Mouse (Mus musculus) heart, adult 11 months (tissue): ENCODE measurements at regions not wholly inside any gene's neighbourhood (a gene's known extent, or its start where the extent isn't known, plus 50 kb on each side); places are given as distances from the start of the nearest gene placed in this dataset.
A peak's percentile ranks its signal among the peaks of the same experiment; 100 is the strongest.

Experiments
- DNase-seq: peaks from one replicate; pipeline ENCODE4 v3.0.0; 2022

DNA sequence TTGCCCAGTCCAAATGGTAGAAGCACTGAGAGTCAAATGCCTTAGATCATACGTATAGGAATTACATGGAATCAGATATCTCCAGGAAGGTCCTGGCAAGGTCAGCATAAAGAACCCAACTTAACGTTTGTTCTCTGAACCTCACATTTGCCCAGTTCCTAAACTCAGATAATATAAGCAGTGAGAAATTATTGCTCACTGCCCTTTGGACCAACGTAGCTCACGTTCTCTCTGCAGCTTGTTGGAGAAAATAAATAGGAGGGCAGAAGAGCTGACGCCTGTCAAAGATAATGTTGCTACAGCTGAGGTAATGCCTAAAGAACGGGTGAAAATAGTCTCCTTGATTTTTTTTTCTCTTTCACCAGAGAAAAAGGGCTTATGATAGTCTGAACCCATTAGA is 595.1 kb upstream of the Cdh5 start:
- DNase-seq: no peak

DNA sequence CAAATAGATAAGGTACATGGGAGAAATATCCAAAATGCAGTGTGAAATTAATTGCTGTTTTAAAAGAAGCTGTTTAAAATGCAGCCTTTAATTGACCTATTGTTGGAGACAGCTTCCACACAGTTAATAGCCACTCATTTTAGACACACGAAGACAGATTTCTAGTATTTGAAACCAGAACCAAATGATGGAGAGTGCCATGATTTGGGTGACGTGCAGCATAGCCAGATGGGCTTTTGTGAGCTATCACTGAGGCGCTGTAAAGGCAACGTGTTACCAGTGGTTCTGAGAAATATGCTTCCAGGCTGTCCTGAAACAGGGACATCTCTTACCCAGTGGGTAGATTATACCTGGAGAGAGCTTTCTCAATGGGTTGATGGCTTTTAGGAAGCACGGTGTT is 594.4 kb upstream of the Cdh5 start:
- DNase-seq: no peak

DNA sequence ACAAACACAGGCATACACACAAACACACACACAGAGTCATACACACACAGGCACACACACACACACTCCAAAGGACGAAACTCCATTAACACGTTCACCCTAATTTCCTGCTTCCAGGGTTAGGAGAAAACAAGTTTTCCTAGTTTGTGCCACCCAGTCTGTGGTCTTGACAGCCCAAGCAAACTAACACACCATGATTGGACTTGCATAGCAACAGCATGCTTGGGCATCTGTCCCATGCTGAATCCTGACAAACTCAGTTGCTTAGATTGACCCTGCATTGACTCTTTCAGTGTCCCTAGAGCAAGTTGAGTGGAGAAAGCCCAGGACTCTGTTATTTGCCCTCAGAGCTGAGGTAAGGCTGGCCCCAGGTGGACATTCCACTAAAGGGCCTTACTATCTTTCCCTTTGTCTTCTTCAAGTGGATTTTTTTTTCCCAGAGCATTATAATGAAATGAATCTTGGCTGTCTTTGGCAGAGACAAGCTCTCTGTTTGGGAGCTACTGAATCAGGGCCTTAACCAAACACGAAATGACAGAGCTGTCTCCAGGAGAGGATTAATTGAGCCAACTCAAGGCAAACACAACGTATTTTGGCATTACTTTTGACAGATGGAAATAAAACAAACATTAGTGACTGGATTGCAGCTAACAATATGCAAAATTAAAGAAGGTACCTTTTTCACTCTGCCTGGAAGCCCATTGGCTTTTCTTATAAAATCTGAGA is 581.1 kb upstream of the Cdh5 start:
- no peak for DNase-seq

DNA sequence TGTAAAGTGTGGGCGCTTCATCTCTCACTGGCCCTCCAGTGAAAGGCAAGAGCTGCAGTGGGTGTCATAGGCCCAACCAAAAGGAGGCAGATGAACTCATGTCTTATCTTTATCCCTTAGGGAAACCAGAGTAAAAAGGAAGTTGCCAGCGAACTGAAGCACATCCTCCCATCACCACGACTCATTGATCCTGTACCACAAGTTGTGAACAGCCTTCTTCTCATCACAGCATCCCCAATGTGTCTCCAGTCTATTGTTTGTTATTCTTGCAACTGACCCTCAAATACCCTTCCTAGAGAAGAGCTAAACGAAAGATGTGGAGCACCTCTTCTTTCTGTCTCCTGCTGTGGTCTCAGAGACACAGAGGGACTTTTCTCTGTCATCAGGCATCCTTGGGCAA is 570.5 kb upstream of the Cdh5 start:
- DNase-seq: no peak

DNA sequence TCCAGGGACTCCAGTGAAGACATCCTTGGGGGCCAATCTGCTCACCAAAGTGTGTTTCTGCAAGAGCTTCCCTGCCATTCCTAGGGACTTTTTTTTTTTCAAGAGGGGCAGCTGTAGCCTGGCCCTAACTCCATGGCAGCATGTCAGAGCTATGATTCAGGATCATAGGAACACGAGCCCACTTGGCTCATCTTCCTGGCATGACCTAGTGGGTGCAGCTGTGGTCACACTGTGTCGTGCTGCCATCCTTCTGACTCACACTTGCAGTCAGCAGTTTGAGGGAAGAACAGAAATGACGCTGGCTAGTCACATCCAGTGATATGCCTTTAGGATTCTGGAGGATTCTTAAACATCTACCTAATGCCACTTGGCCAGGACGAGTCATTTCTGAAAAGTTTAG is 566.5 kb upstream of the Cdh5 start:
- no peak for DNase-seq

DNA sequence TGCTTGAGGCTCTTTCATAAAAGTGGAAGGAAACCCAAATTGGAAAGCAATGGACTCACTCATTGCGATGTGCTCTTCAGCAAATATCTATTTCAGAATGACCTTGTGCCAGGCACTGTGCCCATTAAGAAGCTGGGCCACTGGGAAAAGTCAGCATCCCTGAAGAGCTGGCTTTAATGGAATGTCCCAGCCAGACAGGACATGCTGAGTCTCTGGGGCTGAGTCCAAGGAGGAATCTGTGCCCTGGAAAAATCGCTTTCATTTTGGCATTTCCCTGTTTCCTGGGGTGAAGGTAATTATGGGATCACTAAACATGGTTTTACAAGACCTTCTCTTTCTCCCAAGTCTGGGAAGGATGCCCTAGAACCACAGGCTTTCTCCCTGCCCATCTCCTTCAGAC is 564.6 kb upstream of the Cdh5 start:
- DNase-seq: no peak

DNA sequence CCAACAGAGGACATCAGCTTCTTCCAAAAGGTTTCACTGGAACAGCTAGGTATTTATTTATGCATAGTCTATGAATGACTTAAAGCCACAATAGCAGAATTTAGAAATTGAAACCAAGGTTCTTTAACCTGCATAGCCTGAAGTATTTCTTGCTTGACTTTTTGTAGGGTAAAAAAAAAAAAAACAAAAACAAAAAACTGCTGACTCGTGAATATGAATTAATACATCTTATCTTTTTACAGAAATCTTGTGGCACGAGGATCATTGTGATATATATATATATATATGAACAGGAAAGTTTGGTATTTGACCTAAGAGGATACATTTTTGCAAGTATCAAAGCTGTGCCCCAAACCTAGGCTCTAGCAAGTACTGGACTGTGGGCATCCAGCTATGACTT is 559.5 kb upstream of the Cdh5 start:
- DNase-seq: no peak

DNA sequence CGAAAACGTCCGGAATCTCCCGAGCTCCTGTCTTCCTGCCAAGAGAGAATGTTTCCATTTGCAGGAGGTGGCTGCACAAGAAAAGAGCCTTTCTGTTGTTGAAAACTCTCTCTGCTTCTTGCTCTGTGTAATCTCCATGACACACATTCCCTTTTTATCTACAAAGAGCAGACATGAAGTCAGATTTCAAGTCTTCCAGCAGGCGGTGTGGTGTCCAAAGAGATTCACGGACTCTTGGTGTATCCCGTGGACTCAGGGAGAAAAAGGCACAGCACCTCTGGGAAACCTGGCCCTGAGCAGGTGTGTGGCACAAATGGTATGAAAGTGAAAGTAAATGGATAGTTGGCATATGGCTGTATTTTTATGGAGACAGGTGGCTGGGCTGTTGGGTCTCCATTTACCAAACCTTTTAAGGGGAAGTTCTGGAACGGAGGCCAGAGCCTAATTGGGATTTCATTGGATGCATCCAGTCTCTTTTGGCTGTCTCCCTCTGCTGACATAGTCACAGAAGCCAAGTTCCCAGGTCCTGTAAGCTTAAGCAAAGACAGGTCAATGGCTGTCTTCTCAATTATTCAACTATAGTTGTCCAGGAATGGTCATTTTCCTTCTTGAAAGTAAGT is 549.4 kb upstream of the Cdh5 start:
- DNase-seq: no peak

DNA sequence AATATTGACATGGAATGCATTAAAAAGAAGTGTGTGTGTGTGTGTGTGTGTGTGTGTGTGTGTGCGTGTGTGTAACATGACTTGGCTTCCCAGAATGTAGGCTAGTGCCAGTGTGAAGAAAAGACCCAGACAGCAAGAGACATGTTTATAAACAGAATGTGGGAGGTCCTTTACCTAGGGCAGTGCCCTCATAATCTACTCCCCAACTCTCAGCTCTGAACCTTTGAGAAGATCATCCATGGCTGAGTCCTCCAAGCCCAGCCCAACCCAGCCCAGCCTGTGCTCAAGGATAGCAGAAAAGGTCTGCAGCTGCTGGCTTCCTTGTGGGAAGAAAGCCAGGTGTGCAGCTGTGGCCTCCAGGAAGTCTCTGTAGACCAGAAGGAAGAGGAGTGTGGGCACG is 539.8 kb upstream of the Cdh5 start:
- DNase-seq: no peak

DNA sequence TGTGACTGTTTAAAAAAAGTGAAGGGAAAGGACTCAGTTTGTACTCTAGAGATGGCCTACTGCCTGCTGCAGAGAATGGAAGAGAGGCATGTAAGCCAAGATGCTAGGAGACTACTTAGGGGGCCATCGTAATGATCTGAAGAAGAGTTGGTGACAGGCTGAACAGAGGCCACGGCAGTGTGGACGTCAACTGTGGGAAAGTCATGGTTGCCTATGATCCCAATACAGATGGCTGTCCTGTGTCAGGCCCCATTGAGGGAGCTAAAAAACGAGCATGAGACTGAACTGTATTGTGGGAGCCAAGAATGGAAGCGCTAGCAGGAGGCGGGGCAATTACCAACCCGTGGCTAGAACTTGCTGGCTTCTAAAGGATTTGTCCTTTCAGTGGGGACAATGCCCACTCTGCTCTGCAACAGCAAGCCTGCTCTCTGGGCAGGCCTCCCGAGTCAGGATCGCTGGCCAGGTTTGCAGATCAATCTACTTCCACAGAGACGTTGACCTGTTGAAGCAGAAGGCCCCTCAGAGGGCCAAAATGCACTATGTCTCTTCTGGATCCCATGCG is 530.5 kb upstream of the Cdh5 start:
- no peak for DNase-seq

DNA sequence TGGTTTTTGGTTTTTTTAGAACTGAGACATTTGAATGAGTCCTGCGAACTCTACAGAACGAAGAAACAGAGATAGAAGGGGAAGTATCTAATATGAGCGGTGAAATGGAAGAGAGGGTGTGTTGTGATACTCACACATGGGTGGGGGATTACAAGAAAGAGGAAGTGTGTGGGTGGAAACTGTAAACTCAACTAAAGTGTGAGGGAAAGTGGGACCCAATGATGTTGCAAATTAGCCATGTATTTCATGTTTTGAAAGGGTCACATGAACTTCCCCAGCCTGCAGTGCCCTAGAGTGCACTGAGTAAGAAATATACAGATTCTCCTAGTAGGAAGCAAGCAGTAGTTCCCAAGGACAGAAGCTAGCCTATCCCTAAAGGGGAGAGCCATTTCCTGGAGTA is 524.3 kb upstream of the Cdh5 start:
- no peak for DNase-seq

DNA sequence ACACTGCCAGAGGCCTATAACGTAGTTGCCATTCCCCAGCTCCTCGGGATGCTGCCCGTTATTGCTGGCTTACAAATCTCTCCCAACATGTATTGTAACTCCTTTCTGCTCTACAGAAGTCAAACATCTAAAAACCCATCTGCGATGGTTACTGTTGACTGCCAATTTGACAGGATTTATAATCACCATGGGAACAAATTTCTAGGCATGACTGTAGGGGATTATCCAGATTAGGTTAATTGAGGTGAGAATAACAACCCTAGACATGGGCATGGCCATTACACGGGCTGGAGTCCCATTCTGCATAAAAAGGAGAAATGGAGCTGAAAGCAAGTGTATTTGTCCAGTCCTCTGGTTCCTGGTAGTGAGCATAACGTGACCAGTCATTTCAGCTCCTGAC is 523.4 kb upstream of the Cdh5 start:
- no peak for DNase-seq

DNA sequence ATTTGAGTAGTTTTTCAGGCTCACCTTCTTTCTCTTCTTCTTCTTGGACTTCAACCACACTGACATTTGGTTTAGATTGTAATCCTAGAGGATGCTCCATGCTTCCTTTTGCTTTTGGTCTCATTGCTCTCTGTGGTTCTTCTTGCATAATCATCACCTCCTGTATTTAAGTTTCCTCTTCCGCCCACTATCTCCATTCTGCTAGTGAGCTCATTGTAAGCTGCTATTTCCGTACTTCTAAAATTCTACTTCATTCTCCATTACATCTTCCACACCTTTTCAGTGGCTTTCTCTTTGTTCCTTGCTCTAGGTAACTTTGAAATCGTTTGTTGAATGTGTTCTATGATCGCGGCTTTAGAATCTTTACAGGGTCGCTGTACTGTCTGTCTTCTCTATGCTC is 493.1 kb upstream of the Cdh5 start:
- DNase-seq: no peak

DNA sequence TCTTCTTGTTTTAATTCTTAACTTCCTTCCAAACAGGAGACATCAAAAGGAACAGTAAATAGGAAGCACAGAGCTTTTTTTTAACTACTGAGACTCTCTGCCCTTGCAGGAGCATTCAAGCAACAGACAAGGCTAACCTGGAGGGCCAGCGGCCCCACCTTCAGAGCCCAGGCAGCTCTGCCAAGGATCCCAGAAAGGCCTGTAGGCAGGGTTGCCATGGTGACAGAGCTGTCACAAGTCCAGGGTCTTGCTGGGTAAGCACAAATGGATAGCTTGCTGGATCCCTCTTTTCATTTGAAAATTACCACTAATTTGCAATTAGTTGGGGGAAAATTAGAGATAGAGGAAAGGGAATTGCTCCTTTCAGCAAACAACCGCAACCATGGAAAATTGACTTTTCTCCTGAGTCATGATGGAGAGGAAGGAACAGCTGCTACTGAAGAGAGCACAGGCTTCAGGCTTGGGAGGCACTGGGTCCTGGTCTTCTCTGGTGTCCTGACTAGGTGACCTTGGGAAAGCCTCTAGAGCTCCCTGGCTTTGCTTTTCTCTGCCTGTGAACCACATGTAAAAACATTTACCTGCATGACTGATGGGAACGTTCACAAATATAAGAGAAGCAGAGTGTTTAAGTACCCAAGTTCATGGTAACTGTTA is 477.5 kb upstream of the Cdh5 start:
- no peak for DNase-seq

DNA sequence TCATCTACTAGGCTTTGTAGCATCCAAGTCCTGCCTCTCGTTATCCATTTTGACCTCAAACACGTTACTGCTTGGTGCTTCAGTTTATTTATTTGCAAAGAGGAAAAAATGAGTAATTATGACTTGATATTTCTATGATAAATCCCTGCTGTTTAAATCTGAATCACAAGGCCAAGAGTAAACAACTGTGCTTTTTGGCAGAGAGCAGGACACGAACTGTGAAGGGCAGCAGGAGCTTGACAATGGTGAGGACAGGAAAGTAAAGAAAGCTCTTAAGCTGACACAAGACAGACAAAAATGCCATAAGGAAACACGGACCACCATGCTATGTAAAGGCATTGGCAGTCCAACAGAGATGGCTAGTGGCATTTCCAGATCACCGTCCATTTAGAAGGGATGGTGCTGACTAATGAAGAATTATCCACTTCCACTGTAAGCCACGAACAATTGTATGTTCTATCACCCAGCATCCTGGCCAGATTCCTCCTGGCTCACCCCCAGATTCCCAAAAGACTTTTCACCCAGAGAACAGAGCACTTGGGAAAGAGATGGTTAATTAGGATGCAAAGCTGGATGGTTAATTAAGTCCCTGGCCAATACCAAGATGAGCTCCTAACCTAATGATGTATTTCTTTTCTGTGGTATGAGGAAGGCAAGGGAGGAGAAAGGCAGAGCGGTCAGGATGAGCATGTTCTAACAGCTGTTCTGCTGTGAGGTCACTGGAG is 476.1 kb upstream of the Cdh5 start:
- DNase-seq: no peak

DNA sequence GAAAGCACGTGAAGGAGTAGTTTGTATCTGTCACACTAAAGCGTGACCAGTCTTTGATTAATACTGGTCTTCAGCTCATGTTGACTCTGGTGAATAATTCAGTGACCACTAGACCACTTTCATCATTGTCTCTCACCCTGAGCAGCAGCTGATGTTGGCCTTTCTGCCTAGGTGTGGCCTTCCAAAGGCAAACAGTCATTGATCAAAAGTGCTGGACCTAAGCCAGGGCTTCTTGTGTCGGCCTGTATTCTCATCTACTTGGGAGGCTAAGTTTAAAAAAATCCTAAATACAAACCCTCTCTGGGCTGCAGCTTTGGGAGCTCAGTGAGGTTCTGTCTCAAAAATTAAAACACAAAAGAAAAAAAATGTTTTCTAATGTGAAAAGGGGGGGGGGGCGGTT is 475.0 kb upstream of the Cdh5 start:
- DNase-seq: no peak

DNA sequence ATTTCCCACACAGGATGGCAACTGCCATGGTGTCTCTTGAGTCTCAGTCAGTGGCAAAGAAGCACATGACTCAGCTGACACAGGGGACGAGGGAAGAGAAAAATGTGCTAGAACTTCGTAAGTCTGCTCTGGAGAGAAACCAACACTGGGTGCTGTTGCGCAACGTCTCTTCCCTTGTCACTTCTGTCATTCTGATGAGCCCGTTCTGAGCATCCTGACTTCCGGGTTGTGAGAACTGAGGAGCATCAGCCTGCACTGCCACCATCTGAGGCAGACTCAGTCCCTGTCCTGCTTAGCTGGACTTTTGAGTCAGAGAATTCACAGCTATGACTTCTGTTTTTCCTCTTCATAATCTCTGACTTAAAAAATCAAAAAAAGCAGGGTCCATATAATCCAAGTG is 468.9 kb upstream of the Cdh5 start:
- no peak for DNase-seq

DNA sequence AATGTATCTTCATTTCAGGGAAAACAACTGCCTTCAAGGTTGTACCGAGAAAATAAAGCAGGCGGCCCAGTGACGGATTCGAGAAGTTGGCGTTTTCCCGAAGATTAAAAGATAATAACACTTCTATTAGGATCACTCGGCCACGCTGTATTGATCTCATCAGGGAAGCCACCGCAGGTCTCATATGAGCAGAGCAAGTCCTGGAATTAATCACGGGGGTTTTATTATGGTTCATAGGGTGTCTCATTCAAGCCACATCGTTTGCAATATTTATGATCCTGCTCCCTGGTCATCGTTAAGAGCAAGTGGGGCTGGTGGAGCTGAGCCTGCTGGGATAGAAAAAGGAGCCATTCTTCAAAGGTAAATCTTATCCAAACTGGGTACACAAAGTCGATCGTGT is 466.5 kb upstream of the Cdh5 start:
- peak; percentile 66 for DNase-seq

DNA sequence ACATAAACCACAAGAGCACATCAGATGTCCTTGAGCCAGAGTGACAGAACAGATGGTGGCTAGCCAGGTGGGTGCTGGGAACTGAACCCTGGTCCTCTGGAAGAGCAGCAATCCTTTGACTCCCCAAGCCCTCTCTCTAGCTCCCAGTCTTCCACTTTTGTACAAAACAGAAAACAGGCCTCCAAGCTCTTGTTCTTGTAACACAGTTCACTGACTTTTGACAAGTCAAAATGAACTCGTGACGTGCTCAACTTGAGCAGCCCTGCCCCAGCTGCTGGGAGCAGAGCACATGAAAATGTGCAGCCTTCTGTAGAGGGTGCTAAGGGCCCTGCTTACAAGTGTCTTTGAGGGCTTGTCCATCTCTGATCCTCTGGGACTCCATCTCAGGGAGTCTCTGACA is 457.8 kb upstream of the Cdh5 start:
- DNase-seq: peak; percentile 66

DNA sequence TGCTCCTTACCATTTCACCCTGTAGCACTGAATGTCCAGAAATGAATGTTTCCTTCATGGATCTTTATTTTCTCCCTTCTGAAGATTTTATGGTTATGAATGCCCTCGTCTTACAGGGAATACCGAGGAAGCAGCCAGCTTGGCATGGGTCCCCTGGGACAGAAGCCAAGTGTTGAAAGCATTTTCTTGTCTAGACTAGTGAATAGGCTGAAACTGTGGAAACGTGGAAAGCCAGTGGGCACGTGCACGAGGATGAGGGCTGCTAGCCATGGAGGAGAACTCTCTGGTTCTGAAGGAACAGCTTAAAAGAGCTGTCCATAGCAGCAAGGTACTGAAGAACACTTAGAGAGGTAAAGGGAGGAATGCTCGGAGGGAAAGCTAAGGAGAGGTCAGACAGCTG is 457.3 kb upstream of the Cdh5 start:
- peak; percentile 66 for DNase-seq

DNA sequence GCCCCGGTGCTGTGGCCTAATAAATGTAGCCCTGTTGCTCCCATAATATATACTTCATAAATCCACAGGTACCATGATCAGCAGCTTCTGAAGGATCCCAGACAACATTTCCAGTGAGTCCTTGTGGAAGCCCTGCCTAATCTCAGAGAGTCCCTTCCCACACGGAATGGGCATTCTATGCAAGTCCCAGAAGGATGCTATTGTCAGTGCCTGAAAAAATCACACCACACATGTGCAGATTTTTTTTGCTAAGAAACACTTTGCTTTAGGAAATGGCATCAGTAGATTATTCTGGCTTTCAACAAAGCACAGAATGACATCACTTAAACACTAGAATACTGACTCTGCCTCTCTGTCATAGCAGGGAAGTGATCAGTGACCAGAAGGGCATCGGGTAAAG is 456.6 kb upstream of the Cdh5 start:
- no peak for DNase-seq

DNA sequence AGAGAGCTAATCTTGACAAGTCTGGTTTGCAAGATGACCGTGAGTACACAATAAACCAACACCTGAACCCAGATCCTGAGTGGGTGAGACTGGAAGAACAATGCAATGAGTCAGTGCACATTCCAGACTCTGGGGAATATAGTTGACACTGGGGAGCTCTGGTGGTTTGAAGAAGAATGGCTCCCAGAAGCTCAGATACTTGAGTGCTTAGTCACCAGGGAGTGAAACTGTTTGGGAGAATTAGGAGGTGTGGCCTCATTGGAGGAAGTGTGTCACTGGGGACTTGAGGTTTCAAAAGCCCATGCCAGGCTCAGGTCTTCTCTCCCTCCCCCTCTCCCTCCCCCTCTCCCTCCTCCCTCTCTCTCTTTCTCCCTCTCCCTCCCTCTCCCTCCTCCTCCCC is 436.6 kb upstream of the Cdh5 start:
- peak; percentile 21 for DNase-seq

DNA sequence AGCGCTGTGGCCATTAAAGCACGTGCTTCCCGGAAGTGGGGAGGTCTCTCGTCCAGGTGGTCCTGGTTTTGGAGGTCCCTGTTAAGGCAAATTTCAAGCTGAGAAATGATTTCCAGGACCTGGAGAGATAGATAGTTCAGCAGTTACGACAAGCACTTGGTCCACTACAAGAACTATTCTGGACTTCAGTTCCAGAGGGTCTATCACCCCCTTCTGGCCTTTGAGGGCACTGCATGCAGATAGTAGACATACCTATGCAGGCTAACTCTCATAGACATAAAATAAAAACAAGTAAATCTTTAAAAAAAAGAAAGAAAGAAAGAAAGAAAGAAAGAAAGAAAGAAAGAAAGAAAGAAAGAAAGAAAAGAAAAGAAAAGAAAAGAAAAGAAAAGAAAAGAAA is 415.2 kb upstream of the Cdh5 start:
- DNase-seq: peak; percentile 55

DNA sequence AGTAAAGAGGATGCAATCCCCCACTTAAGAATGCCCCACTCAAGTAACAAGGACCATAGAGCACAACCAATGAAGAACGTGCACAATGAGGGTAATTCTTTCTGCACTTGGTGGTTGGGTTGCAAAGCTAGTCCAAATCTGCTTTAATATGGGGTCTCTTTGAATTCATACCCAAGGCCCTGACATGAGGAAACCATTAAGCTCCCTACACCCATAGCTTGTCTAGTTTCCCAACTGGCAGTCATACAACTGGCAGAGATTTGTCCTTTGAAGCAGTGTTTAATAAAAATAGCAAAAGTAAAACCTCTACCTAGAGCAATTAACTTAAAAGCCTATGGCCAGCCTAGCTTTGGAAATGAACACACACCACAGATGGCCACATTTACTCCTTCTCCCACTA is 411.0 kb upstream of the Cdh5 start:
- peak; percentile 23 for DNase-seq
